Mouse (Mus musculus): ENCODE data around the gene 9130204L05Rik.

Gene 9130204L05Rik

GRCm38 (mm10) chr3:91090703-91091102 is at the start of gene 9130204L05Rik:
TSS of gene 9130204L05Rik (minus strand) at chr3:91090803.
- no peak for DNase-seq (ENCODE audit: low spot score)

DNA sequence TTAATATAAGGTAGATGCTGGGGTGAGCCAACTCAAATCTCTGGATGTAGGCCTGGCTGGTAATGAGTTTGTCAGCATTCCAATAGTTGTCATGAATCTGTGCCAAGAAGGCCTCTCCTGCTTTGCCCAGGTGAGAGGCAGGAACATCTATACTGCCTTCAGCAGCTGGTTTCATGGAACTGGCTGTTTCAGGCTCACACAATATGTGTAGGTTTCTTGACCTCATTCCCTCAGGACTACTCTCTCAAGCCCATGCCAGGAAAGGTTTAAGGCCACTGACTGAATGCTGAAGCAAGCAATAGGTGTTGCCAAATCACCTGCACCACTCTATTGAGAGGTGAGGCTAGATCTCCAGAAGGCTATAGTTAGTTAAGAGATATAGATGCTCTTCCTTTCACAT is 18.1 kb upstream of the 9130204L05Rik start:
- DNase-seq (ENCODE audit: low spot score) = no peak

DNA sequence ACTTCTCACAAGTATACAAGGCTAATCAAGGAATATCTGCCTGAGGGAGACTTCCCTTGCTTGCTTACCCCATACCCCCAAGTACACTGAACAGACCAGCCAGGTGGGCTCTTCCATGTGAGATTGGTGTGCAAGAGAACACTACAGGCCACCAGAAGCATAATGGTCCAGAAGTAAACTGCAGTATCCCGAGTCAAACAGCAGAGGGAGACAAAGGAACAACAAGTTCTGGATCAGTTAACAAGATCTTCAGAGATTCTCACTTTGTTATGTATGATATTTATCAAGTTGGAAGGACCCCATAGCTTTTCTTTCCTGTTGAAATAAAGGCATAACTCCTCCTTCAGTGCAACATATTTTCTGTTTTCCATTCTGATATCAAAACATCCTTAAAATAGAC is 31.4 kb downstream of the 9130204L05Rik start:
- no peak for DNase-seq (ENCODE audit: low spot score)

GRCm38 (mm10) chr3:91052654-91053053 is 37.9 kb downstream of the 9130204L05Rik start:
- DNase-seq (ENCODE audit: low spot score) = no peak
